Mouse (Mus musculus) ES-E14 (cell line): ENCODE measurements around the gene Hs3st3a1. TPM values are rescaled to one million over a fixed set of nuclear protein-coding genes. Genes with fewer than 3 reads are reported as not detected.

Experiments used
- DNase-seq: peaks from one replicate; pipeline ENCODE4 v3.0.0-alpha.2; 2013; ENCODE audit warnings: low read depth, low spot score
- H3K27ac ChIP-seq: 2 replicates; pipeline ENCODE4 v1.5.1; 2012; ENCODE audit warnings: low read depth, mild to moderate bottlenecking, low read length, moderate library complexity, mixed read lengths; ENCODE audit not compliant: poor library complexity, insufficient read depth, severe bottlenecking
- H3K36me3 ChIP-seq: 2 replicates; pipeline ENCODE4 v1.6.1; 2012; ENCODE audit warnings: mild to moderate bottlenecking, low read length, moderate library complexity, mixed read lengths; ENCODE audit not compliant: control insufficient read depth, poor library complexity, insufficient read depth, severe bottlenecking
- H3K4me1 ChIP-seq, 2 experiments: fragments of 150-350 bp in 1 of 2; sonication (generic) in 1 of 2; 2 replicates each; pipeline ENCODE4 v1.6.1; 2012; ENCODE audit warnings: low read length in 2 of 2, mild to moderate bottlenecking in 1 of 2, mixed read lengths in 1 of 2; ENCODE audit not compliant: control insufficient read depth in 2 of 2, insufficient read depth in 2 of 2, poor library complexity in 1 of 2
- H3K4me3 ChIP-seq, 2 experiments: fragments of 150-350 bp in 1 of 2; sonication (generic) in 1 of 2; 2 replicates each; pipeline ENCODE4 v1.5.1; 2012; ENCODE audit warnings: low read length in 2 of 2, low read depth in 1 of 2, mild to moderate bottlenecking in 1 of 2, mixed read lengths in 1 of 2; ENCODE audit not compliant: insufficient read depth in 1 of 2, poor library complexity in 1 of 2, severe bottlenecking in 1 of 2
- H3K9ac ChIP-seq: 2 replicates; pipeline ENCODE4 v1.6.1; 2012; ENCODE audit warnings: low read depth, mild to moderate bottlenecking, low read length, mixed read lengths; ENCODE audit not compliant: poor library complexity, insufficient read depth, severe bottlenecking
- H3K9me3 ChIP-seq: fragments of 150-350 bp; sonication (generic); 2 replicates; pipeline ENCODE4 v1.6.1; 2012; ENCODE audit warnings: low read depth, mild to moderate bottlenecking, low read length; ENCODE audit not compliant: control insufficient read depth, insufficient read depth
- CHD2 ChIP-seq: IDR thresholded peaks from 2 replicates; pipeline ENCODE4 v1.6.1; 2014; ENCODE audit warnings: mild to moderate bottlenecking, low read depth, low read length, inconsistent platforms
- HCFC1 ChIP-seq: IDR thresholded peaks from 2 replicates; pipeline ENCODE4 v1.6.1; 2012; ENCODE audit warnings: low read length, inconsistent platforms, borderline replicate concordance; ENCODE audit not compliant: insufficient read depth
- MAFK ChIP-seq: IDR thresholded peaks from 2 replicates; pipeline ENCODE4 v1.6.1; 2014; ENCODE audit warnings: mild to moderate bottlenecking, low read depth, low read length, inconsistent platforms; ENCODE audit not compliant: insufficient read depth
- ZC3H11A ChIP-seq: IDR thresholded peaks from 2 replicates; pipeline ENCODE4 v1.6.1; 2012; ENCODE audit warnings: low read depth, mild to moderate bottlenecking, inconsistent platforms, low read length, borderline replicate concordance
- ZNF384 ChIP-seq: IDR thresholded peaks from 2 replicates; pipeline ENCODE4 v1.6.1; 2012; ENCODE audit warnings: low read depth, low read length, inconsistent platforms
- in situ Hi-C, 2 experiments: fragments of 600-800 bp; cut with MboI; formaldehyde crosslinking; loops; one replicate each; pipeline ENCODE4 v1.15.1; 2025; ENCODE audit warnings: low sequenced_read_pairs in 2 of 2, inconsistent platforms in 1 of 2; ENCODE audit not compliant: unreplicated experiment in 2 of 2
- total RNA-seq: library from RNA; depleted of rRNA; stranded (reverse); fragments of 300-350 nt; gene quantifications from 2 replicates; pipeline ENCODE4 v1.2.3, GENCODE M21; 2012

Gene Hs3st3a1
- total RNA-seq, 1 experiment: 0.22 TPM

- Histone ChIP-seq H3K27ac (no peak overlapping the region), H3K9me3 (no peaks in the 10 kb centered on the region), H3K4me1 (no peaks in the 10 kb centered on the region), H3K9ac (no peak overlapping the region), H3K4me3 (no peak overlapping the region), H3K36me3 (no peaks in the 10 kb centered on the region)
- DNase-seq: no peak
- TF ChIP-seq HCFC1 (no peak), ZC3H11A (no peak), ZNF384 (no peak)
- in situ Hi-C loops: no loop called here
These were observed 59.3 kb downstream of the Hs3st3a1 start for GRCm38 (mm10) chr11:64494448-64494847.

- Histone ChIP-seq H3K9ac (no peak overlapping the region), H3K4me3 (no peak overlapping the region), H3K4me1 (no peaks in the 10 kb centered on the region), H3K36me3 (no peaks in the 10 kb centered on the region), H3K9me3 (no peaks in the 10 kb centered on the region), H3K27ac (no peak overlapping the region)
- no peak for DNase-seq
- in situ Hi-C loops: no loop called here
- TF ChIP-seq CHD2 (no peak), ZC3H11A (no peak), HCFC1 (no peak)
These were observed 60.8 kb downstream of the Hs3st3a1 start for GRCm38 (mm10) chr11:64495935-64496334.

- H3K9me3 ChIP-seq: no peaks in the 10 kb centered on the region
- no peak overlapping the region for H3K27ac ChIP-seq
- no peaks in the 10 kb centered on the region for H3K36me3 ChIP-seq
- in situ Hi-C loops: no loop called here
- H3K4me1 ChIP-seq: no peaks in the 10 kb centered on the region
- H3K4me3 ChIP-seq: no peak overlapping the region
- H3K9ac ChIP-seq: no peak overlapping the region
- TF ChIP-seq ZC3H11A (no peak), ZNF384 (no peak), HCFC1 (no peak), MAFK (no peak), CHD2 (no peak)
- no peak for DNase-seq
These were observed 61.5 kb downstream of the Hs3st3a1 start for GRCm38 (mm10) chr11:64496677-64497076.

DNA sequence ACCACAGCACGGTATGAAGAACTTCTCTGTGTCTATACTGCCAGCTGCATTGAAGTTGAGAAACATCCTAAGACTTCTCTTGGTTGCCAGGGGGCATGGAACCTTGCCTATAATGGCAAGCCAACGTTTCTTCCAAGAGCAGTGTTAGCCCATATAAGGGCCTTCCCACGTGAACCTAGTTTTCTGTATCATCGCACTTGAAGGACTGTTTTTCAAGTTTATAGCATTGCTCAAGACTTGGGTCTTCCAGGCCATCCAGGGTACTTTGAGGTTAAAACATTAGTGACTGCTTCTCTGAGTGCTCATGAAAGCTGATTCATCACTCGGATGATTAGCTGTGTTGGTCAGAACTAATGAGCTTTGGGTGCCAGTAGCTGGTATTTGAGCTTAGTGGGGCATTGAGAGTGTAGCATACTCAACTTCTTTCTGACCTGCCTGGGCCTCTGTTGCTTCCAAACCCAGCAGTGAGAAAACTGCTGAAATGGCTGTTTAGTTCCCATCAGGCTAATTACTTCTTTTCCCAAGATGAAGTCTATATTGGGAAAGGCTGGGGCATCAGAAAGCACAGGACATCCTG lies 65.5 kb downstream of the Hs3st3a1 start:
- TF ChIP-seq ZC3H11A: no peak
- TF ChIP-seq CHD2: no peak
- no peak for TF ChIP-seq HCFC1
- no peak for TF ChIP-seq ZNF384
- no peak for TF ChIP-seq MAFK
- H3K27ac ChIP-seq: no peak overlapping the region
- H3K36me3 ChIP-seq: no peaks in the 10 kb centered on the region
- H3K4me1 ChIP-seq: no peaks in the 10 kb centered on the region
- H3K9ac ChIP-seq: no peak overlapping the region
- H3K4me3 ChIP-seq: no peak overlapping the region
- no peak for DNase-seq
- in situ Hi-C loops: no loop called here
- H3K9me3 ChIP-seq: no peaks in the 10 kb centered on the region

DNA sequence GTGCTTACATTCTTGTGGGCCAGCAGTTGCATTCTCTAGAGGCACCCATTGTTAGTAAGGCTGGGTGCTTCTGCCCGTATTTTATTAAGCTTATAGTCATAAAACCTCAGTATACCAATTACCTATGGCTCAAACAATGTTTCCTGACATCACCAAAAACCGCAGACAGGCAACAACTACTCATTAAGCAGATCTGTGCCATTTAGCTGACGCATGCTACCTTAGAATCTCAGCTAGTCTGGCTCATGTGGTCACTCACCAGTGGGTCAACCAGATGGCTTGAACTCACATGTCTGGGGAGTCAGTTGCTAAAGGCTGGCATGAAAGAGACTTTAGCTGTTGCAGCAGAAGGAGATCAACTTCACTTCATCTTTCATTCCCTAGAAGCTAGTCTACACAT lies 67.9 kb downstream of the Hs3st3a1 start:
- no peak overlapping the region for H3K9ac ChIP-seq
- in situ Hi-C loops: no loop called here

More for the DNA sequence above, 67.9 kb downstream of the Hs3st3a1 start:
- no peak overlapping the region for H3K27ac ChIP-seq
- DNase-seq: no peak
- H3K36me3 ChIP-seq: no peaks in the 10 kb centered on the region
- no peaks in the 10 kb centered on the region for H3K9me3 ChIP-seq
- no peaks in the 10 kb centered on the region for H3K4me1 ChIP-seq
- no peak overlapping the region for H3K4me3 ChIP-seq
- TF ChIP-seq ZNF384 (no peak), CHD2 (no peak), MAFK (no peak), ZC3H11A (no peak), HCFC1 (no peak)
